Mouse (Mus musculus) monocyte, adult 2 months (primary cell): ENCODE measurements around the gene Wdhd1.

Source experiments
- DNase-seq, 2 experiments: peaks; one replicate each; pipeline ENCODE4 v3.0.0; 2022; ENCODE audit warnings: low spot score in 2 of 2, low read depth in 1 of 2

Wdhd1 gene

DNA sequence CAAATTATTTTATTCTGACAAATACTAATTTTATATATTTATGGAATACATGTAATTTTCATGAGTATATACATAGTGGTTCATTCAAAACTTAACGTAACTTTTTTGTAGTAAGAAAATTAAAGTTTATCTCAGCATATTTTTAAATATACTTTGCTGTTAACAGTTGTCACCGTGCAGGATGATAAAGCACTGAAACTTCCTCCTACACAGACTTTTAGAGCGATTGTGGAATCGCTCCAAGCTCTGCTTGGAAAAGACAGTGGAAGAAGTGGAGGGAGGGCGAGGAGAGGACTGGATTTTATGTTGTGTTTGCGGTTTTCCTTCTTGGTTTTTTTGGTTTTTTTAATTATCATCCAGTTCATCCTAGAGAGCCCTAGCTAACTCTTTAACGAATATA lies 6.9 kb upstream of the Wdhd1 start:
- no peak for DNase-seq

DNA sequence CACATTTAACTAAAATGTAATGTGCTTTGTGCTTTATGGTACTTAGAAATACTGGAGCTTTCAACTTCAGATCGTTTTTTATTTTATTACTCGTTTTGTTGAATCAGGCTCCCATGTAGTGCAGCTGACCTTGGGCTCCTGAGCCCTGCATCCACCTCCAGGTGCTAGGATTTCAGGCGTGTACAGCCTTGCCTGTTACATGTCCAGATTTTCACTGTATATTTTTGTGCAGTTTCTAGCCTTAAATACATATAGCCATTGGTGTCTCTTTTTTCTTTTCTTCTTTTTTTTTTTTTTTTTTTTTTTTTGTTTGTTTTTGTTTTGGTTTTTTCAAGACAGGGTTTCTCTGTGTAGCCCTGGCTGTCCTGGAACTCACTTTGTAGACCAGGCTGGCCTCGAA lies 4.9 kb upstream of the Wdhd1 start:
- no peak for DNase-seq

DNA sequence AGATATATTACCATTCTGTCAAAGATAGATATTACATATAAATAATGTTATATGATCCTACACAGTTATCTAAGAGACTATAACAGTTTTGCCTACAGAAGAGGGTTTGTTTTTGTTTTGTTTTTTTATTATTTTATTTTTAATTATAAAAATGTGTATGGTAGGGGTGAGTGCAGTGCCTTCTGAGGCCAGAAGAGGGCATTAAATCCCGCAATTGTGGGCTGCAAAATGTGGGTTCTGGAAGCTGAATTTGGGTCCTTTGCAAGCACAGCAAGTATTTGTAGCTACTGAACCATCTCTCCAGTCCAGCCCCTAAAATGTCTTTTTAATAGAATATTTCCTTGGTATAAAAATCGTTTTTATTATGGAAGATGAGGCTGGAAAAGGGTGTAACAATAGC lies 2.4 kb upstream of the Wdhd1 start:
- DNase-seq, result no peak

DNA sequence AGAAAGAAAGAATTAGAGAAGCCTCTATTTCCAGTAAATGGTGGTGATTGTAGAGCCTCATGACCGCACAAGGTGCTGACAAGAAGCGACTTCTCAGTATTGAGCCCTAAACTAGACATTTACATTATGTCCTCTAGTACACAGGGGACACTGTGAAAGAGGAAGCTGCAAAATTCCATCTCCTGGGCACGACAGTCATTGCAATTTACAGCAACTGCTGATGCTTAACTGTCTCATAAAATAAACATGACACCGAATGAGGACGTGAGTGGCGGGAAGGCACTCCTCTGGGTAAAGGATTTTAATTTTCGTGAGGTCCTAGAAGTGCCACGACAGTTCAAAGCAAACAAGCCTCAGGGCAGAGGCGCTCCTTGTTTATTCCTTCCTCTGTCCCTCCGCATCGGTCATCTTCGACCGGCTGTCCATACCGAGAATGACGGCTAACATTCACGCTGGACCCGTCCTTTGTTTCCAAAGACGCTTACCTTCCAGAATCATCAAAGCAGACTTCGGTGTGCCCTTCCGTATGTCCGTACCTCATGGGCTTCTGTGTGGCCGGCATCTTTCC lies 537 bp downstream of the Wdhd1 start:
- DNase-seq, result peak in 1 of 2 experiments; percentile 13

DNA sequence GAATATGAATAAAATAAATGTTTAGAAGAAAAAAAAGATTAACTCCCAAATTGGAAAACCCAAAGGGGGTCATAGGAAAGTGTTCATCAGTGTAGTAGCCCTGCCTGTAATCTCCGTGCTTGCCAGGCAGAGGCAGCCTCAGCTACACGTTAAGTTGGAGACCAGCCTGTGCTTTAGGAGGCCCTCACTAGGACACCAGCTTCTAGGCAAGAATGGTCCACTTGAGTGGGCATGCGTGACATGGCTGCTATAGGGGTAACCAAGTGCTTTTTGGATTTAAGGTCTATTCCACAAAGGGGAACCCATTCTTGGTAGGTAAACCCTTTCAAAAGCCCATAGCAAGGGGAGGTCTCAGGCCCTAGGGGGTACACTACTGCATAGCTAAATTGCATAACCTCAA lies 1.2 kb downstream of the Wdhd1 start:
- DNase-seq, result no peak

DNA sequence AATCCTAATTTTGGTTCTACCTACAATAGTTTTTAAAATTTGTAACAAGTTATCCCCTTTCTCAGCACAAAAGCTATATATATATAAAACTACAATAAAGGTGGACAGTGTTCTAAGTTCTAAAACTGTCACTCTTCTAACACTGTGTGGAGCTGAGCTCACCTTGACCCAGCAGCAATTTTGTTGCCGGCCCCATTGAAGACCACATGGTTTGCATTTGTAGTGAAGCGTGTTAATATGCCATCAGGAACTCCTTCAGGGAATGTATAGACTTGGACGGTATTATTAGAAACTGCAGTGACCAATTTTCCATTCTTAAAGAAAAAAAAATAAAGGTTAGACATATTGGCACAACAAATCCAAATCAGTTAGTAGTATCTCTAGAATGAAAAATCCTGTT lies 2.9 kb downstream of the Wdhd1 start:
- DNase-seq, result no peak

DNA sequence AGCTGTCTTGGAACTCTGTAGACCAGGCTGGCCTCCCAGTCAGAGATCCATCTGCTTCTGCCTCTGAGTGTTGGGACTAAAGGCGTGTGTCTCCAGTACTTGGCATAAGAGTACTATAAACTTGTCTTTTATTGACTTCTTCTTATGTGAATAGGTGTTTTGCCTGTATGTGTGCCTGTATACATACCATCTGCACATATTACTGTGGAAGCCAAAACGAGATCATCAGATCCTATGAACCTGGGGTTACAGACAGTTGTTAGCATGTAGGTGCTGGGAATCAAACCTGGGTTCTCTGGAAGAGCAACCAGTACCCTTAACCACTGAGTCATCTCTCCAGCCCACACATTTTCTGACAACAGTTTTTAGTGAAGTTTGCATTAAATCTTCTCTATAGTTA lies 7.0 kb downstream of the Wdhd1 start:
- no peak for DNase-seq

DNA sequence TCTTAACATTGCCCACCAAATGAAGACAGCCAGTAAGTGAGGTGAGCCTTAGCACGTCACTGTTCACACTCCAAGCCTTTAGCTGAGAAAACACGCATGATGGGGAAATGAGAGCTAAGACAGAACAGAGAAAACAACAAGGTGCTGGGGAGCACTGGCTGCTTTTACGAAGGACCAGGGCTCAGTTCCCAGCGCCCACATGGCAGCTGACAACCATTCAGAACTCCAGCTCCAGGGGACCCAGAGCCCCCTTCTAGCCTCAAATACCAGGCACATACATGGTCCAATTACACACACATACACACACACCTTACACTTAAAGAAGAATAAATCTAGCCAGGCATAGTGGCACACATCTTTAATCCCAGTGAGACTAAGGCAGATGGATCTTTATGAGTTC lies 7.6 kb downstream of the Wdhd1 start:
- no peak for DNase-seq

DNA sequence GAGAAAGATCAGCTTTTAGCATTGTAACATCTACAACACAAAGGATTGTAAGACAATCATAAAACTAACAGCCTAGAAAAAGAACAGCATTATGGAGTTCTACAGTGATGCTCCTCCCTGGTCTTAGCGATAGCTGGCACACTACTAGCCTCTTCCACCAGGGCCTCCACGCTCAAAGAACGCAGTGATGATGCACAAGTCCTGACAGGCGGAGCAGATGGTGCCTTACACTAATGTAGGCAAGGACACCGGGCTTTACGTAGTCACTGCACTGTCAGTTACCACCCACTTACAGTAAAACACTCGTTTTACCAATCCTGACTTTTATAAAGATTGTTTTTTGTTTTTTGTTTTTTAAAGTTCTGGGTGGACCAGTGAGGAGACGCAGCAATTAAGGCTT lies 10.8 kb downstream of the Wdhd1 start:
- DNase-seq, result no peak

DNA sequence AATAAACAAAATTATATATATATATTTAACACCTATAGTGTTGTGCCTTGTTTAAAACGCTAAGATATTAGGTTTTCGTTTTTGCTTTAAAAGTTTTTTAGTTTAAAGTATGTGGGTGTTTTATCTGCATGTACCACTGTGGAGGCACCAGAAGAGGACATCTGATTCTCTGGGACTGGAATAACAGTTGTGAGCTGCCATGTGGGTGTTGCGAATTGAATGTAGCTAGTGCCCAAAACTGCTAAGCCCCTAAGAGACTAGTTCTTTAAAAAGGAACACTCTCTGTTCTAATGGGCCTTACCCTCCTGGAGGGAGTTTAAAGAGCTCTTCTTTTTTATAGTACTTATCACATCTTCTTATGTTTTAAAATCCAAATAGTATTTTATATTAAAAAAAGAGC lies 11.8 kb downstream of the Wdhd1 start:
- DNase-seq, result no peak

DNA sequence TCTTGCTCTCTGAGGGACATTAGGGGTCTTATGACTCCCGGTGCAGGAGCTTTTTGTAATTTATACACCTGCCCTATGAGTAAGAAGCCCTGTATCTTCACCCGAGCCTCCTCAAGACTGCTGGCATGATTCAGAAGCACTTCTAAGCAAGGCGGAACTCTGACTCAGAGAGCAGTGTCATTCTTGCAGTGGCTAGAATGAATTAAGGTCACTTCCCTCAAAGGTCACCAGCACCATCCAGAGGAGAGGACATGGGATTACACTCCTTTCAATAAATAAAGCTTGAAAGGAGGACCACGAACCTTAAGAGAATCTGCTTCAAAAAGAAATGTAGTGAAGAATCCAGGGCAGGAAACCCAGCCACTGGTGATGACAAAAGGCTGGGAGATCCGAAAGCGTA lies 26.8 kb downstream of the Wdhd1 start:
- DNase-seq, result no peak

DNA sequence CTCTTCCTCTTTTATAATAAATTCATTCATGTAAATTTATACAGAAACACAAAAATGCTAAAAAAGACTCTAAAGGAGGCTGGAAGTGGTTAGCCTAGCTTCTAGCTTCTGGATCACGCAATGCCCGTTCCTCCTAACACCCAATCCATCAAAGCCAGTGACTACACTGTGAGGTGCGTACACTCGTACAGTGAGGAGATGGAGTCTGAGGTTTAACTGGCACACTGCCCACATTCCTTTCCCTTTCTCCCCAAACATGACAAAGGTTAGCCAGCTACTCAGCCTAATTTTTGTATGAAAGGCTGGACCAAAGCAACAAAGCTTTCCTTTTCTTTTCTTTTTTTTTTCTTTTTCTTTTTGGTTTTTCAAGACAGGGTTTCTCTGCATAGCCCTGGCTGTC lies 33.9 kb downstream of the Wdhd1 start:
- no peak for DNase-seq

DNA sequence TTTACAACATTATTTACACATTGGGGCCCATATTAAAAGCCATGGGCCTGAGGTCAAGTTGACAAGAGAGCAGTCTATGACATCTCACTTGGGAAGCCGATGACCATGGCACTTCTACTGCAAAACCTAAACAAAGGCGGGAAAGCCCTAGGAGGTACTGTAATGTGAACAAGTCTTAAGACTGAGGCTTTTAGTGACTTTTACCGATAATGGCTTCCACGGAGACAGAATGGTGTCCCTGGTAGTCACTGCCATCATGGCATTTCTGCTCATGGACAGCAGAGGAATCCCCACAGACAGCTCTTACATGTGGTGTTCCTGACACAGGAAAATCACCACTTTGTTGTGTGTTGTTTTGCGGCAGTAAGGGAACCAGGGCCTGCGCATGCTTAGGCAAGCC lies 35.6 kb downstream of the Wdhd1 start:
- DNase-seq, result no peak

DNA sequence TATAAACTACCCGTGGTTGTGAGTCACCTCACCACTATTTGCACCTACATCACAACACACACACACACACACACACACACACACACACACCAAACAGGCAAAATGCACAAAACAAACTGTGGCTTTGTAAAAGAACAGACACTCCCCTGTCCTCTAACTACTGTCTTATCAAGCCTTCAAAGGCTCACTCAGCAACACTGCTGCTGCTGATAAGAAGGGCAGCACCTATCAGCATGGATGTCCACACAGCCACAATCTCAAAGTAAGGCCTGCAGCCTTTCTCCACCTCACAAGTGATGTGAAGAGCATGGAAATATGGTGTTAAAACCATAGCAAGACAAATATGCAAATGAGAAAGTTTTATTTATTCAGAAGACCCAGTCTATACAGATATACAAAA lies 36.1 kb downstream of the Wdhd1 start:
- no peak for DNase-seq

DNA sequence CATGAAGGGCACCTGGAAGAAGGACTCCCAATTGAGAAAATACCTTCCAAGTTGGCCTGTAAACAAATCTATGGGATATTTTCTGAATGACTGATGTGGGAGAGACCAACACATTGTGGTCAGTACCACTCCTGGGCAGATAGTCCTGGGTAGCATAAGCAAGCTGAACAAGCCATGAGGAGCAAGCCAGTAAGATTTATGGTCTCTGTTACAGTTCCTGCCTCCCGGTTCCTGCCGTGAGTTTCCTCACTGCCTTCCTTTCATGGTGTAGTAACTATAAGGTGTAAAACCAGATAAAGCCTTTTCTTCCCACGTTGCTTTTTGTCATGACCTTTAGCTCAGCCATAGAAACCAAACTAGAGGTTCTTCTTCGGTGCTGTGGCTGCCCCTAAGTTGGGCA lies 39.4 kb downstream of the Wdhd1 start:
- no peak for DNase-seq

DNA sequence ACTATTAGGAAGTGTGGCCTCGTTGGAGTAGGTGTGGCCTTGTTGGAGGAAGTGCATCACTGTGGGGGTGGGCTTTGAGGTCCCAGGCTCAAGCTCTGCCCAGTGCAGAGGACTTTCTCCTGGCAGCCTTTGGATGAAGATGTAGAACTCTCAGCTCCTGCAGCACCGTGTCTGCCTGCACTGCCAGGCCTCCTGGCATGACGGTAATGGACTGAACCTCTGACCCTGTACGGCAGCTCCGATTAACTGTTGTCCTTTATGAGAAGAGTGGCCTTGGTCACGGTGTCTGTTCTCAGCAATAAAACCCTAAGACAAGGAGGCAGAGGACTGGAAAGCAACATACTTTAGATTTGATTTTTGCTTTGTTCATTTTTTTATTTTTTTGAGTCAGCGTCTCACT lies 40.2 kb downstream of the Wdhd1 start:
- no peak for DNase-seq

DNA sequence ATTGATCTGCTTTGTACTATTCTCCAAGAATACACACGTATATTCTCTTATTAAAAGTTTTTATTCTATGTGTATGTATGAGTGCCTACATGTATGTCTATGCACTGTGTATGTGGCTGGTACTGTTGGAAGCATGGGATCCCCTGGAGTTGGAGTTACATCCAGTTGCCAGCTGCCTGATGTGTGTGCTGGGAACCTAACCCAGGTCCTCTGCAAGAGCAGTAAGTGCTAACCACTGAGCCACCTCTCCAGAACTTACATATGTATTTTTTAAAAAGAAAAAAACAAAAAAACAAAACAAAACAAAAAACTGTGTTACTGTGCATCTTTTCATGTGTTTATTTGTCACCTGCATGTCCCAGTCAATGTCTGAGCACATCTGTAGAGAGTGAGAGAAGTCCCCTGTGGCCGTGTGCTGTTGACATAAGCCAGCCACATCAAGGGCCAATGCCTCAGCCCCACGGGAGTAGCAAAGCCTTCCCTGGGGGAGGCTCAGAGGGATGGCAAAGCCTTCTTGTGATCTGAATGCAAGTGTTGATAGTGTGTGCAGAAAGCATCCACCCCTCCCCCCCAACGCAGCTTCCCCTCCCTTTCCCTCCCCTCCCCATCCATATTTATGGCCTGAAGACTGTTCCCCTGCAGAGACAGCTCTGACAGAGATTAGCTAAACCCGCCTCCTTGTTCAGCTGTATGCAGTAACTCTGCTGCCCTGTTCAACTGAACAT lies 42.0 kb downstream of the Wdhd1 start:
- no peak for DNase-seq

DNA sequence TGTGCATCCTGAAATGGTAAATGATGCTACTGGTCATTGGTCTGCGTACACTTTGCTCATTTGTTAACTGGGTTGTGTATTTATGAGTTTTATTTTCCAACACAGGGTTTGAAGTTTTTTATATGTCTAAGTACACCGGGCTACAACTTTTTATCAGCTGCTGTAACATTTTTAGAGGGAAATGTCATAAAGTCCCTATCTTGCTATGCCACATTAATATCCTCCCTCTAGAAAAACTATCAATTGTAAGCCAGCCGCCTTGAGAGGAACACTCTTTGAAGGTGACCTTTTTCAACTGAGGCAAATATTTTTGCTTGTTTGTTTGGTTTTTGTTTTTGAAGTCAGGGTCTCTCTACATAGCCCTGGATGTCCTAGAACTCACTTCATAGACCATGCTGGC lies 42.6 kb downstream of the Wdhd1 start:
- DNase-seq, result no peak

DNA sequence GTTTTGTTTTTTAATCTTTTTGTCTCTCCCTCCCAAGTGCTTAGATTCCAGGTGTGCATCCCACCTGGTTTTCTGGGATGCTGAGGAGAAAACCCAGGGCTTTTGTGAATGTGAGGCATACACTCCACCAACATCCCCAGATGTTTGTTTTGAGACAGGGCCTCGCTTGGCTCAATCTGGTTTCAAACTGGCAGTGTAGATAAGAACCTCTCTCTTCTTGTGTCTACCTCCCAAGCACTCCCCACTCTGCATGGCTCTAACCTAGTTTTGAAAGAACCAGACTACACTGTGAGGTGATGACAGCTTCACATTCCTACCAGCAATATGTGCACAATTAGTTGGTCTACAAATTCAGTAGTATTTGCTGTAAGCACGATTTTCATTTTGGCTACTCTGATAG lies 43.1 kb downstream of the Wdhd1 start:
- DNase-seq, result no peak

DNA sequence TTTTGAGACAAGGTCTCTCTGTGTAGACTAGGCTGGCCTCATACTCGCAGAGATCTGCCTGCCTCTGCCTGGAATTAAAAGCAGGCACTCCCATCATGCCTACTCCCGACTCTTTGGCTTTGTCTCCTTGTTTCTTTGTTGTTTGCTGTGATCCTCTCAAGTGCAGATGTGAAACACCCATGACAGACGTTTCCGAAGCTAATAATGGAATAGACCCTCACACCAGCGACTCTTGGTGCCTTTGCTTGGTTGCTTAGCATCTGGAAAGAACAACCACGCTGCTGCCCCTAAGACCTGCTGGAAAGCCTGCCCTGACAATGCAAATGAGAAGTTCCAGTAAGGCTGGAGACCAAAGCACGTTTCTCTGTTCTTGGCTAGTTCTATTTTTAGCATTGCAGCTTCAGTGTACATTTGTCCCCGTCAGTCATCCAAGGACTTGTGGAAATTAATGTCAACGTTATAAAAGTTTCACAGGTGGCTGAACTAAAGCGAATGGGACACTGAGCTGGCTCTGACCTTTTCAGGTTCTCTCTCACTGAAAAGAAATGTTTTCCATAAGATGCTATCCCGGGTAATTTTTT lies 46.8 kb downstream of the Wdhd1 start:
- DNase-seq, result no peak

DNA sequence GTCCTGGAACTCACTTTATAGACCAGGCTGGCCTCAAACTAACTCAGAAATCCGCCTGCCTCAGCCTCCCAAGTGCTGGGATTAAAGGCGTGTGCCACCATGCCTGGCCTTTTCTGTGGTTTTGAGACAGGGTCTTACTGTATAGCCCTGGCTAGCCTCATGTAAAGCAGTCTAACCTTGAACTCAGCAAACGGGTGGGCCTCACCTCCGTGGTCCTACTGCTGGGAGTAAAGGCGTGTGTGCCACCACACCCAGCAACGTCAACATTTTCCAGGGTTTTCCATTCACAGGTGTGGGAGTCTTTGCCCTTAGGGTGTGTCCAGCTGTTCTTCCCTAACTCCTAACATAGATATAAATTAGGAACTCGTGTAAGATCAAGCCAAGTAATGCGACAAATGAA lies 50.7 kb downstream of the Wdhd1 start:
- no peak for DNase-seq

DNA sequence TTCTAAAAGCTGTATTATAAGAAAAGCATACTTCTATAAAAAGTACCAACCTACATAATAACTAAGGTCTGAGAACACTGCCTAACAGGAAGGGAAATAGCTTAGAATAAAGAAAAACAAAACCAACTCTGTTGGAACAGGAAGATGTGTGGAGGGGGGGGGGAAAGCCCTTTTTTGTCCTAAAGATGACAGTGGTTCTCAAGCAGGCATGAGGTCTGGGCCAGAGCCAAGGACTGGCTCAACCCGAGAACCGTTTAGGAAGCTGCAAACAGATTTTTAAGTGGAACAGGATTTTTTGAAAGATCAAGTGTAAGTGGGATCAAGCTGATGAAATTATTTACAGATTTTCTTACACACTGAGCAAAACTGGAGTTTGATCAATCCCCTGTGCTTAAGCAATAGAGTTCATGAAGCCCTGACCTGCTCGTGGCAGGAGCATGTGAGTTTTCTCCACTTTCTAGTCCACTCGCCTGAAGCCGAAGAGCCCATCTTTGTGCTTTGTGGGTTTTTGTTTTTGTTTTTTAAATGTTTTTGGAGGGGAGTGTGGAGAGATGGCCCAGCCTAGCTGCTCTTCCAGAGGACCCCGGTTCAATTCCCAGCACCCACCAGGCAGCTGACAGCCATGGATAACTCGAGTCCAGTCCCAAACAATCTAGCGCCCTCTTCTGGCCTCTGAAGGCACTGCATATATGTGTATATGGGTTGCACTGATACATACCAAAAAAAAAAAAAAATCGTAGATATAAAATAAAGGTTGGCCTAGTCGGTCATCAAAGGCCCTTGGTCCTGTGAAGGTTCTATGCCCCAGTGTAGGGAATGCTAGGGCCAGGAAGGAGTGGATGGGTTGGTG lies 52.0 kb downstream of the Wdhd1 start:
- DNase-seq, result no peak
